Mouse (Mus musculus) heart, postnatal 0 days (tissue): ENCODE measurements around the gene Traf2.

Experiments
- CTCF ChIP-seq: IDR thresholded peaks from 2 replicates; pipeline ENCODE4 v1.5.1; 2016; ENCODE audit warnings: antibody characterized with exemption, control low read depth, low read depth
- EP300 ChIP-seq: IDR thresholded peaks from 2 replicates; pipeline ENCODE4 v1.6.1; 2016; ENCODE audit warnings: antibody characterized with exemption, low read depth

GRCm38 (mm10) chr2:25576028-25576850 is 29.5 kb upstream of the Traf2 start:
- TF ChIP-seq CTCF, result no peak
- no peak for TF ChIP-seq EP300
